Mouse (Mus musculus): Measurements from ENCODE around the gene Cecr2. TPM values are rescaled to one million over a fixed set of nuclear protein-coding genes. Genes with fewer than 3 reads are reported as not detected.

Cecr2 gene
- total RNA-seq, 2 experiments from 2014 or later = 5.5 to 8.1 TPM

- DNase-seq = no peak
Measured at GRCm38 (mm10) chr6:120667422-120667781, 1.2 kb downstream of the Cecr2 start.

GRCm38 (mm10) chr6:120667911-120668310 is 1.7 kb downstream of the Cecr2 start:
- no peak for DNase-seq

- DNase-seq = peak; percentile 64 to 68
Measured at GRCm38 (mm10) chr6:120674121-120674520, 8.0 kb downstream of the Cecr2 start.

GRCm38 (mm10) chr6:120674881-120675280 is 8.7 kb downstream of the Cecr2 start:
- no peak for DNase-seq

- DNase-seq = no peak
Measured at GRCm38 (mm10) chr6:120675979-120676378, 9.8 kb downstream of the Cecr2 start.

GRCm38 (mm10) chr6:120683351-120683750 is 17.2 kb downstream of the Cecr2 start:
- DNase-seq = no peak

- no peak for DNase-seq
Measured at GRCm38 (mm10) chr6:120684750-120685149, 18.6 kb downstream of the Cecr2 start.

- no peak for DNase-seq
Measured at GRCm38 (mm10) chr6:120686872-120687650, 20.9 kb downstream of the Cecr2 start.

- no peak for DNase-seq
Measured at GRCm38 (mm10) chr6:120700221-120700620, 34.1 kb downstream of the Cecr2 start.

- DNase-seq = no peak
Measured at GRCm38 (mm10) chr6:120704376-120704775, 38.2 kb downstream of the Cecr2 start.

- no peak for DNase-seq
Measured at GRCm38 (mm10) chr6:120708759-120709158, 42.6 kb downstream of the Cecr2 start.

GRCm38 (mm10) chr6:120714806-120715205 is 48.6 kb downstream of the Cecr2 start:
- peak in 1 of 2 experiments; percentile 4 for DNase-seq

- no peak for DNase-seq
Measured at GRCm38 (mm10) chr6:120715227-120715626, 49.1 kb downstream of the Cecr2 start.

GRCm38 (mm10) chr6:120715851-120716250 is 49.7 kb downstream of the Cecr2 start:
- DNase-seq = no peak

GRCm38 (mm10) chr6:120716531-120716984 is 50.4 kb downstream of the Cecr2 start:
- DNase-seq = no peak

GRCm38 (mm10) chr6:120725986-120726385 is 59.8 kb downstream of the Cecr2 start:
- DNase-seq = peak; percentile 9 to 52

- DNase-seq = no peak
Measured at GRCm38 (mm10) chr6:120736011-120736410, 69.8 kb downstream of the Cecr2 start.

GRCm38 (mm10) chr6:120736566-120736965 is 70.4 kb downstream of the Cecr2 start:
- peak in 1 of 2 experiments; percentile 31 for DNase-seq

- no peak for DNase-seq
Measured at GRCm38 (mm10) chr6:120743130-120743529, 77.0 kb downstream of the Cecr2 start.

- DNase-seq = no peak
Measured at GRCm38 (mm10) chr6:120744266-120744665, 78.1 kb downstream of the Cecr2 start.

- no peak for DNase-seq
Measured at GRCm38 (mm10) chr6:120746416-120746815, 80.2 kb downstream of the Cecr2 start.

GRCm38 (mm10) chr6:120761151-120761550 is 95.0 kb downstream of the Cecr2 start:
- DNase-seq = no peak

GRCm38 (mm10) chr6:120769972-120770371 is 103.8 kb downstream of the Cecr2 start:
- no peak for DNase-seq

- DNase-seq = no peak
Measured at GRCm38 (mm10) chr6:120771366-120771765, 105.2 kb downstream of the Cecr2 start.

Data from adrenal gland, postnatal 36 days (tissue).